13 mouse cellular contexts compared by ENCODE assay signal in genomic region chr10:107810649-107811398, GRCm38 (mm10).
"Had no signal": no experiment of that assay in that cellular context is flagged by ENCODE, and none has a peak within 500 bp of the region (broad histone marks: within the 10 kb centered on the region; RNA-seq: fewer than 3 reads in every experiment).

No protein-coding gene starts in this region.

- DNase-seq: kidney, adult 11 months; kidney, adult 9 months; kidney, postnatal 36 days; layer of hippocampus, adult 9-11 months; layer of hippocampus, postnatal 36 days; liver; liver, embryonic 13.5 days; liver, postnatal 0 days; retina, postnatal 1 day; right cerebral cortex, postnatal 4 days; spleen, adult 18-20 months; thymus, postnatal 36 days had no signal

- ATAC-seq: liver, postnatal 0 days; midbrain, embryonic 16.5 days had no signal
